Mouse (Mus musculus): ENCODE data around the gene Rfc4. TPM values are rescaled to one million over a fixed set of nuclear protein-coding genes. Genes with fewer than 3 reads are reported as not detected.
"Not testable (repeated sequence)": the region's sequence is repeated elsewhere in the genome, so short reads cannot be mapped to it uniquely, and the experiment has no call there.

The Rfc4 gene
- total RNA-seq, 2 experiments from 2014 or later, result 4.8 TPM

DNA sequence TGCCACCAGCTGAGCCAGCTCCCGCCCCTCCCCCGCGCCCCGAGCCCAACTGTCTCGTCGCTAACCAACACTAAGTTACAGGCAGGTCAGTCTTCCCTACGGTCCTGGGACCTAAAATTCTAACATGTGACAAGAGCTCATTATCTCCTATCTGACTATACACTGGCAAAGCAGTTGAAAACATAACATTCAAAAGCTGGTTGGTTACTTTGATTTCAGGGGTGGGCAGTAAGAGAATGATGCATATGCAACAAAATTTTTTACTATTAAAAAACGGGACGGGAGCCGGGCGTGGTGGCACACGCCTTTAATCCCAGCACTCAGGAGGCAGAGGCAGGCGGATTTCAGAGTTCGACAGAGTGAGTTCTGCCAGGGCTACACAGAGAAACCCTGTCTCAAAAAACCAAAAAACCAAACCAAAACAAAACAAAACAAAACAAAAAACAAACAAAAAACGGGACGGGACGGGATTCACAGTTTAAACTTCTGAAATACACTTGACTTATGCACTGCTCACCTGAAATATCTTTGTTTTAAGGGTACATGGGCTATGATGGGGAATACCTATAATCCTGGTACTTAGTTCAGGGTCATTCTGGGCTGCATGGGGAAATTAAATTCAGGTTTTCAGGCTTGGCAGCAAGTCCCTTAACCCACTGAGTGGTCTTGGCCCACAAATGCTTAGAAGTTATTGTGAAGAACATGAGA is 24.3 kb downstream of the Rfc4 start:
- no peak for DNase-seq (ENCODE audit: extremely low spot score in 1 of 2, low spot score in 1 of 2)

- no peak for DNase-seq (ENCODE audit: extremely low spot score in 1 of 2, low spot score in 1 of 2)
Observed at GRCm38 (mm10) chr16:23102340-23103037, 25.0 kb downstream of the Rfc4 start.

- DNase-seq (ENCODE audit: extremely low spot score in 1 of 2, low spot score in 1 of 2), result no peak
Observed at GRCm38 (mm10) chr16:23100613-23101012, 26.9 kb downstream of the Rfc4 start.

GRCm38 (mm10) chr16:23100099-23100575 is 27.4 kb downstream of the Rfc4 start:
- DNase-seq (ENCODE audit: extremely low spot score in 1 of 2, low spot score in 1 of 2), result no peak

DNA sequence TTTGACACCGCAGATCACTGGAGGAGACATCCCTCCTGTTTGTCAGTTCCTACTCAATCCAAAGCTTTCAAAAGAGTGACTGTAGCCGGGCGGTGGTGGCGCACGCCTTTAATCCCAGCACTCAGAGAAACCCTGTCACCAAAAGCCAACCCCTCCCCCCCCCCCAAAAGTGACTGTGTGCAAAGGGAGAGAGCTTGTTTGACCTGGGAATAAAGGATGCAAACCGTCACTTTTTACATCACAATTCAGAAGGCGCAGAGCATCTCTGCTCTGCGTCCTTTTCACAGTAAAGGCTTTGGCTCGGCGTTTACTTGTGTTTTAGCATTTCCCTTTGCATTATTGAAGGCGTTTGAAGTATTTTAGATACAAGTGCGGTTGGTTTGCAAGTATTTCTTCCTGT is 27.9 kb downstream of the Rfc4 start:
- DNase-seq (ENCODE audit: extremely low spot score in 1 of 2, low spot score in 1 of 2), result no peak

- DNase-seq (ENCODE audit: extremely low spot score in 1 of 2, low spot score in 1 of 2), result not testable (repeated sequence)
Observed at GRCm38 (mm10) chr16:23098105-23098452, 29.5 kb downstream of the Rfc4 start.

DNA sequence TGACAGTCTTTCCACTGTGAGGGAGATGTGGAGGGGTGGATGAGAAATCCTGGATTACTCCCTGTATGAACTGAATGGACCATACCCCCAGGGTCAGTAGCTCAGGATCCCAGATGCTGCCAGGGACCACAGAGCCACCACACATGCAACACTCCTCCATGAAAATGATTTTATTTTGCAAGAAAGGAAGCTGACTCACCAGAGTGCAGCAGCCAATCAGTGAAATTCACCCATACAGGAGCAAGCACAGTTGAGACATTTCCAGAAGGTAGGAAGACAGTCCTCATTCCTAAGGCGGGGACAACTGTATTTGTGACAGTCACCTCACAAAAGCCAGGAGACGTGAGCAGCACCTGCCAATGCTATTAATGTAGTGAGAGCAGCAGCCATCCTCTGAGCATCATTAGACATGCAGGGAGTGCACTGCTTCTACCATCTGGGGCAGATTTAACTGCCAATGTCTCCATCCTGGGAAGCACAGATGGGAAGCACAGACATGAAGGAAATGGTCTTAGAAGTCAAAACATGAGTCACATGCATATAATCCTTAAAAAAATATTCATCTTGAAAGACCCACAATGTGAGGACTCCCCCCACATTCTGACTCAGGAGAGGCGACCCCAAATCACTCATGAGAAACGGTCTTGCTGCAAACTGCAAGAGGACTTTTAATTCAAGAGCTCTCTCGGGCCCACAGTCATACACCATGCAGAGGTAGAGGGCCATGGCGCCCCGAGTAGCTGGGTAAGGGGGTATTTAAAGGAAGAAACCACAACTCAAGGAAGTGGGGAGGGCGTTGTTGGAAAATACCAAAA is 30.0 kb downstream of the Rfc4 start:
- not testable (repeated sequence) for DNase-seq (ENCODE audit: extremely low spot score in 1 of 2, low spot score in 1 of 2)

DNA sequence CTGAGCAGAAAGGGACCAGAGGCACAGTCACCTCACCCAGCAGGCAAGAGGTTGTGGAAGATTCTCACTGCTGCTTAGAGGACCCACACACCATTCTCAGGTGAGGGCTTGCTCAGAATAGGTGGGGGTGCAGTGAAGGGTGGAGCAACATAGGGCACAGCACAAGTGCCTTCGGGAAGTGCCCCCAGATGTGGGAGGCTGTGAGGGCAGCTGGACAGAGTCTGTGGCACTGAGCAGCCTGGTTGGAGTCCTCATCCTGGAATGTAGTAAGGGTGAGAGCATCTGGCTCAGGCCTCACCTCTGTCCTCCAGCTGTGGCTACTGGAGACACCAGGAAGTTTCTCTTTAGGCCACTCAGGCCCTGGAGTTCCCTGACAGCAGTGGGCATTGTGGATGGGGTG is 30.7 kb downstream of the Rfc4 start:
- not testable (repeated sequence) for DNase-seq (ENCODE audit: extremely low spot score in 1 of 2, low spot score in 1 of 2)

- DNase-seq (ENCODE audit: extremely low spot score in 1 of 2, low spot score in 1 of 2), result not testable (repeated sequence)
Observed at GRCm38 (mm10) chr16:23095581-23095980, 32.0 kb downstream of the Rfc4 start.

GRCm38 (mm10) chr16:23094136-23094535 is 33.4 kb downstream of the Rfc4 start:
- DNase-seq (ENCODE audit: extremely low spot score in 1 of 2, low spot score in 1 of 2), result no peak

GRCm38 (mm10) chr16:23093321-23093953 is 34.1 kb downstream of the Rfc4 start:
- no peak for DNase-seq (ENCODE audit: extremely low spot score in 1 of 2, low spot score in 1 of 2)

GRCm38 (mm10) chr16:23091345-23091744 is 36.2 kb downstream of the Rfc4 start:
- DNase-seq (ENCODE audit: extremely low spot score in 1 of 2, low spot score in 1 of 2), result not testable (repeated sequence)

DNA sequence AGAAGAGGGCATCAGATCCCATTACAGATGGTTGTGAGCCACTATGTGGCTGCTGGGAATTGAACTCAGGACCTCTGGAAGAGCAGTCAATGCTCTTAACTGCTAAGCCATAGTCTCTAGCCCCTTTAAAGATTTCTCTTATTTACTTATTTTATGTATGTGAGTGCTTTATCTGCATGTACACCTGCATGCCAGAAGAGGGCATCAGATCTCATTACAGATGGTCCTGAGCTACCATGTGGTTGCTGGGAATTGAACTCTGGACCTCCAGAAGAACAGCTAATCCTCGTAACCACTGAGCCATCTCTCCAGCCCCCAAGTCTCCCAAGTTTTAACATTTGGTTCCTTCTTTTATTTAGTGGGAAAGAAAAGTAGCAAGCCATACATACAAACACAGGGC is 39.0 kb downstream of the Rfc4 start:
- not testable (repeated sequence) for DNase-seq (ENCODE audit: extremely low spot score in 1 of 2, low spot score in 1 of 2)

DNA sequence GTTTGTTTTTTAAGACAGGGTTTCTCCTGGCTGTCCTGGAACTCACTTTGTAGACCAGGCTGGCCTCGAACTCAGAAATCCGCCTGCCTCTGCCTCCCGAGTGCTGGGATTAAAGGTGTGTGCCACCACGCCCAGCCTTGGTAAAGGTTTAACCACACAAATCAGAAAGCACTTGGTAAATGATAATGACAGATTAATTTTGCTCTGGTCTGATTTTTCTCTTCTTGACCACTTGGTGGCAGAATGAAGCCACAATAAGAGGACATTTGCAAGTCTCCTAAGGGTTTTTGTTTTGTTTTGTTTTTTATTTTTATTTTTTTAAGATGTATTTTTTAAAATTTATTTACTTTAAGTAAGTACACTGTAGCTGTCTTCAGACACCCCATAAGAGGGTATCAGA is 39.8 kb downstream of the Rfc4 start:
- DNase-seq (ENCODE audit: extremely low spot score in 1 of 2, low spot score in 1 of 2), result not testable (repeated sequence)

GRCm38 (mm10) chr16:23087159-23087558 is 40.4 kb downstream of the Rfc4 start:
- not testable (repeated sequence) for DNase-seq (ENCODE audit: extremely low spot score in 1 of 2, low spot score in 1 of 2)

DNA sequence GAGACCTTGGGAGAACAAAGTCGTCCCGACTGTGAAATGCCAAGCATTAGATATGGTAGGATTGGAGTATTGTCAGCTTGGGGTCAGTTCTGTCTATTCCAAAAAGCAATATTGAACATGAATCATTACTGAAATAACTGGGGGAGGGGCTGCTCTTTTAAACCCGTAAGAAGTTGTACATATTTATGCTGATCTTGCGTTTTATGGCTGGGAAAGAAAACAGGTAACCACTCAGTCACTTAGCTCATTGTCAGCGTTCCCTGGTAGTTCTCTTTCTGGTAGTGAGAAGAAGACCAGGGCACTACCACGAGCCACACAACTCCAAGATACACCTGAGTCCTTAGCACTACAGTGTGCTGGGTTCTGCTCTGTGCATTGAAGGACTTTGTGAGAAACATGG is 50.0 kb downstream of the Rfc4 start:
- not testable (repeated sequence) for DNase-seq (ENCODE audit: extremely low spot score in 1 of 2, low spot score in 1 of 2)

Small RNA genes within 50 kb of the gene (microRNA-seq; reads per million reads assigned to microRNA genes)
- gene Gm49346, result 0.37 to 2.4 reads per million in 2 experiments

Other genes starting within 250 kb of the Rfc4 start
- gene Ahsg, start 236.5 kb downstream of the Rfc4 start, total RNA-seq (2021), result not detected
- gene Fetub, start 209.4 kb downstream of the Rfc4 start, total RNA-seq (2021), result under 1 TPM in 1 of 2 experiments, not detected in 1; 0.25 TPM
- gene Hrg, start 176.7 kb downstream of the Rfc4 start, total RNA-seq (2021), result not detected
- not detected for gene Kng2, start 98.3 kb downstream of the Rfc4 start, total RNA-seq (2021)
- gene Kng1, start 69.9 kb downstream of the Rfc4 start, total RNA-seq (2021), result not detected
- 100 to 1,000 TPM; 898 to 914 TPM for gene Eif4a2, start 20.3 kb downstream of the Rfc4 start, total RNA-seq (2021)
- not detected for gene Adipoq, start 18.8 kb upstream of the Rfc4 start, total RNA-seq (2021)
- gene St6gal1, start 97.0 kb upstream of the Rfc4 start, total RNA-seq (2021), result 10 to 100 TPM; 13.2 to 15.2 TPM